Mouse (Mus musculus) ovary, postnatal 14 days (tissue): ENCODE measurements around the gene Fam117a.
"Not testable (repeated sequence)": the region's sequence is repeated elsewhere in the genome, so short reads cannot be mapped to it uniquely, and the experiment has no call there.

ENCODE experiments used
- DNase-seq: peaks from one replicate; pipeline ENCODE4 v3.0.0; 2022; ENCODE audit warnings: low spot score

The Fam117a gene

GRCm38 (mm10) chr11:95392708-95393499 lies 56.1 kb downstream of the Fam117a start:
- no peak for DNase-seq

- DNase-seq: no peak
Measured at GRCm38 (mm10) chr11:95393500-95393816, 56.6 kb downstream of the Fam117a start.

GRCm38 (mm10) chr11:95394112-95394511 lies 57.3 kb downstream of the Fam117a start:
- DNase-seq: no peak

GRCm38 (mm10) chr11:95396548-95396947 lies 59.7 kb downstream of the Fam117a start:
- DNase-seq: no peak

- DNase-seq: peak; percentile 82
Measured at GRCm38 (mm10) chr11:95397843-95398835, 61.3 kb downstream of the Fam117a start.

GRCm38 (mm10) chr11:95399520-95400020 lies 62.8 kb downstream of the Fam117a start:
- DNase-seq: no peak

- DNase-seq: no peak
Measured at GRCm38 (mm10) chr11:95401568-95401967, 64.8 kb downstream of the Fam117a start.

GRCm38 (mm10) chr11:95402196-95402595 lies 65.4 kb downstream of the Fam117a start:
- no peak for DNase-seq

- no peak for DNase-seq
Measured at GRCm38 (mm10) chr11:95402658-95403101, 65.9 kb downstream of the Fam117a start.

- DNase-seq: no peak
Measured at GRCm38 (mm10) chr11:95403382-95404340, 66.8 kb downstream of the Fam117a start.

- DNase-seq: no peak
Measured at GRCm38 (mm10) chr11:95405771-95406170, 69.0 kb downstream of the Fam117a start.

- DNase-seq: not testable (repeated sequence)
Measured at GRCm38 (mm10) chr11:95406398-95406797, 69.6 kb downstream of the Fam117a start.

- no peak for DNase-seq
Measured at GRCm38 (mm10) chr11:95409450-95410112, 72.8 kb downstream of the Fam117a start.

GRCm38 (mm10) chr11:95411453-95412013 lies 74.7 kb downstream of the Fam117a start:
- DNase-seq: no peak

- DNase-seq: no peak
Measured at GRCm38 (mm10) chr11:95412615-95413014, 75.8 kb downstream of the Fam117a start.

- DNase-seq: peak; percentile 90
Measured at GRCm38 (mm10) chr11:95413641-95414535, 77.1 kb downstream of the Fam117a start, which contains the start of gene Spop. Spop (plus strand) TSS chr11:95414080.

- DNase-seq: peak; percentile 92
Measured at GRCm38 (mm10) chr11:95414536-95415161, 77.8 kb downstream of the Fam117a start.

GRCm38 (mm10) chr11:95415931-95416330 lies 79.1 kb downstream of the Fam117a start:
- no peak for DNase-seq

- no peak for DNase-seq
Measured at GRCm38 (mm10) chr11:95417341-95417740, 80.5 kb downstream of the Fam117a start.
